Mouse (Mus musculus): ENCODE results near the gene Fam216b. TPM values are rescaled to one million over a fixed set of nuclear protein-coding genes. Genes with fewer than 3 reads are reported as not detected.

The Fam216b gene
- total RNA-seq, 2 experiments from 2014 or later = 0.39 TPM; not detected in 1

GRCm38 (mm10) chr14:78048674-78049073 is 40.1 kb downstream of the Fam216b start:
- DNase-seq (ENCODE audit: low spot score in 2 of 2) = no peak
- intact Hi-C loops (cut with DNase I) = no loop called here

GRCm38 (mm10) chr14:78048258-78048657 is 40.5 kb downstream of the Fam216b start:
- DNase-seq (ENCODE audit: low spot score in 2 of 2) = no peak
- intact Hi-C loops (cut with DNase I) = no loop called here

GRCm38 (mm10) chr14:78043079-78043478 is 45.7 kb downstream of the Fam216b start:
- intact Hi-C loops (cut with DNase I) = no loop called here
- no peak for DNase-seq (ENCODE audit: low spot score in 2 of 2)

- intact Hi-C loops (cut with DNase I) = no loop called here
- no peak for DNase-seq (ENCODE audit: low spot score in 2 of 2)
These were observed 46.8 kb downstream of the Fam216b start for GRCm38 (mm10) chr14:78041886-78042526.

- intact Hi-C loops (cut with DNase I) = no loop called here
- no peak for DNase-seq (ENCODE audit: low spot score in 2 of 2)
These were observed 48.2 kb downstream of the Fam216b start for GRCm38 (mm10) chr14:78040643-78041042.

- no peak for DNase-seq (ENCODE audit: low spot score in 2 of 2)
These were observed 49.9 kb downstream of the Fam216b start for GRCm38 (mm10) chr14:78038876-78039275.

More at GRCm38 (mm10) chr14:78038876-78039275, 49.9 kb downstream of the Fam216b start:
- intact Hi-C loops (cut with DNase I) = no loop called here

Other genes starting within 250 kb of the Fam216b start
- 10 to 100 TPM; 60.7 to 77.0 TPM for gene Dnajc15, start 213.9 kb downstream of the Fam216b start, total RNA-seq (2021)
- gene Epsti1, start 184.8 kb downstream of the Fam216b start, total RNA-seq (2021) = under 1 TPM; 0.27 to 0.32 TPM
- not detected for gene Tnfsf11, start 219.0 kb upstream of the Fam216b start, total RNA-seq (2021)

All from left cerebral cortex, postnatal 36 days (tissue).